In genomic region chr12:80023107-80024078, GRCm38 (mm10) we compare ENCODE assay signal across 9 mouse cellular contexts.
A peak's percentile ranks its signal among the peaks of the same experiment; 100 is the strongest.
DNase-seq lines count a peak whose midpoint lies in the region; ATAC-seq lines count a peak whose summit lies in the region.
"Had no signal": no experiment of that assay in that cellular context is flagged by ENCODE, and none has a peak within 500 bp of the region (broad histone marks: within the 10 kb centered on the region; RNA-seq: fewer than 3 reads in every experiment).

No protein-coding gene starts in this region.

- no peak for DNase-seq in kidney, postnatal 14 days
- DNase-seq in kidney, postnatal 10 days = peak; percentile 60
- no peak for DNase-seq in urinary bladder, postnatal 25 days (ENCODE audit: low spot score)
- DNase-seq in thymus, postnatal 4 days = no peak
- no peak for DNase-seq in left cerebral cortex, postnatal 25 days (ENCODE audit: low spot score in 2 of 2)

- 15% methylated on average over 18 of the region's 18 CpGs for WGBS in kidney, embryonic 15.5 days
- 8% methylated on average over 18 of the region's 18 CpGs for WGBS in forebrain, embryonic 16.5 days
- WGBS in neural tube, embryonic 13.5 days = 9% methylated on average over 18 of the region's 18 CpGs

- H3K27ac ChIP-seq in kidney, embryonic 15.5 days = peak overlapping the region; percentile 95
- H3K27ac ChIP-seq in forebrain, embryonic 16.5 days (ENCODE audit: low read length) = peak overlapping the region; percentile 65
- H3K27ac ChIP-seq in neural tube, embryonic 13.5 days (replicated peaks) = peak overlapping the region; percentile 64

- H3K9ac ChIP-seq in kidney, embryonic 15.5 days = no peak overlapping the region; the same call in 1 of the 2 replicates
- H3K9ac ChIP-seq in forebrain, embryonic 16.5 days (replicated peaks; ENCODE audit: low read depth, low read length) = no peak overlapping the region
- H3K9ac ChIP-seq in neural tube, embryonic 13.5 days = peak overlapping the region; percentile 55

- no peaks in the 10 kb centered on the region for H3K27me3 ChIP-seq in kidney, embryonic 15.5 days
- no peaks in the 10 kb centered on the region for H3K27me3 ChIP-seq in forebrain, embryonic 16.5 days (replicated peaks; ENCODE audit: control insufficient read depth, insufficient read depth, low read length)
- no peaks in the 10 kb centered on the region for H3K27me3 ChIP-seq in neural tube, embryonic 13.5 days

- peak overlapping the region; percentile 49 for H3K4me2 ChIP-seq in kidney, embryonic 15.5 days
- H3K4me2 ChIP-seq in forebrain, embryonic 16.5 days (ENCODE audit: low read length) = peak overlapping the region; percentile 29
- peak overlapping the region; percentile 40 for H3K4me2 ChIP-seq in neural tube, embryonic 13.5 days

- no peaks in the 10 kb centered on the region for H3K36me3 ChIP-seq in kidney, embryonic 15.5 days
- no peaks in the 10 kb centered on the region for H3K36me3 ChIP-seq in forebrain, embryonic 16.5 days (ENCODE audit: control insufficient read depth, insufficient read depth)
- no peaks in the 10 kb centered on the region for H3K36me3 ChIP-seq in neural tube, embryonic 13.5 days
- H3K36me3 ChIP-seq: G1E had no signal

- peaks cover 47% of the 10 kb centered on the region for H3K4me1 ChIP-seq in kidney, embryonic 15.5 days
- H3K4me1 ChIP-seq in forebrain, embryonic 16.5 days (replicated peaks; ENCODE audit: control insufficient read depth, insufficient read depth, low read length) = peaks cover 21% of the 10 kb centered on the region
- peaks cover 34% of the 10 kb centered on the region for H3K4me1 ChIP-seq in neural tube, embryonic 13.5 days (replicated peaks)

- 0 out of 2 replicates have a peak, but pooled peaks have one; percentile 16 for ATAC-seq in kidney, embryonic 15.5 days (replicated peaks; ENCODE audit: low FRiP score)
- ATAC-seq in forebrain, embryonic 16.5 days = peak; percentile 80
- peak; percentile 73 for ATAC-seq in neural tube, embryonic 13.5 days (ENCODE audit: low read depth)

- H3K9me3 ChIP-seq in kidney, embryonic 15.5 days (replicated peaks) = no peaks in the 10 kb centered on the region
- H3K9me3 ChIP-seq in forebrain, embryonic 16.5 days (ENCODE audit: control insufficient read depth, low read length) = no peaks in the 10 kb centered on the region
- H3K9me3 ChIP-seq in neural tube, embryonic 13.5 days = no peaks in the 10 kb centered on the region

- H3K4me3 ChIP-seq in kidney, embryonic 15.5 days (replicated peaks) = no peak overlapping the region
- no peak overlapping the region for H3K4me3 ChIP-seq in forebrain, embryonic 16.5 days (replicated peaks; ENCODE audit: low read length)
- no peak overlapping the region for H3K4me3 ChIP-seq in neural tube, embryonic 13.5 days

- intact Hi-C loops in left cerebral cortex, postnatal 25 days (cut with DNase I) = no loop called here

Comparison
In these comparisons a context has a peak if more than half of its experiments do, and no peak if none do; other contexts are left out.
1. ATAC-seq: peak in every context shown above with its lines; median percentile 80 in forebrain, embryonic 16.5 days; 73 in neural tube, embryonic 13.5 days; 16 in kidney, embryonic 15.5 days.